7 mouse cellular contexts compared by ENCODE assay signal in genomic region chr2:45108521-45109091, GRCm38 (mm10). TPM values are rescaled to one million over a fixed set of nuclear protein-coding genes. Genes with fewer than 3 reads are reported as not detected.
DNase-seq lines count a peak whose midpoint lies in the region; ATAC-seq and TF ChIP-seq lines count a peak whose summit lies in the region.

No protein-coding gene starts in this region.

- peak overlapping the region; percentile 77 for H3ac ChIP-seq in C2C12 (ENCODE audit: control insufficient read depth, insufficient read length, low read depth)

- peak overlapping the region; percentile 54 for H3K4me2 ChIP-seq in embryonic facial prominence, embryonic 15.5 days (replicated peaks)
- H3K4me2 ChIP-seq in limb, embryonic 14.5 days (replicated peaks; ENCODE audit: low read depth, low read length, severe bottlenecking) = peak overlapping the region; percentile 88
- peak overlapping the region; percentile 94 for H3K4me2 ChIP-seq in midbrain, embryonic 15.5 days

- under 1% methylated on average over 23 of the region's 25 CpGs for WGBS in embryonic facial prominence, embryonic 15.5 days
- WGBS in limb, embryonic 14.5 days = under 1% methylated on average over 23 of the region's 25 CpGs
- under 1% methylated on average over 24 of the region's 25 CpGs for WGBS in midbrain, embryonic 15.5 days

- H3K4me3 ChIP-seq in C2C12 (ENCODE audit: insufficient read depth, poor library complexity, severe bottlenecking) = peak overlapping the region; percentile 79
- peak overlapping the region; percentile 80 for H3K4me3 ChIP-seq in G1E (ENCODE audit: low read depth, low read length)
- peak overlapping the region; percentile 66 for H3K4me3 ChIP-seq in embryonic facial prominence, embryonic 15.5 days (replicated peaks)
- peak overlapping the region; percentile 72 for H3K4me3 ChIP-seq in limb, embryonic 14.5 days (replicated peaks; ENCODE audit: low read length)
- H3K4me3 ChIP-seq in midbrain, embryonic 15.5 days = peak overlapping the region; percentile 75

- H3K36me3 ChIP-seq in C2C12 (ENCODE audit: control insufficient read depth, insufficient read depth) (peaks cover 6% of the 10 kb centered on the region), G1E (replicated peaks) (peaks cover 30% of the 10 kb centered on the region)
- no peaks in the 10 kb centered on the region for H3K36me3 ChIP-seq in embryonic facial prominence, embryonic 15.5 days
- no peaks in the 10 kb centered on the region for H3K36me3 ChIP-seq in limb, embryonic 14.5 days (ENCODE audit: control insufficient read depth, insufficient read depth, low read length)
- no peaks in the 10 kb centered on the region for H3K36me3 ChIP-seq in midbrain, embryonic 15.5 days (replicated peaks)

- H3K4me1 ChIP-seq in G1E (ENCODE audit: insufficient read depth, low read depth, low read length) = peaks cover 54% of the 10 kb centered on the region
- H3K4me1 ChIP-seq in embryonic facial prominence, embryonic 15.5 days = peaks cover 10% of the 10 kb centered on the region
- H3K4me1 ChIP-seq in limb, embryonic 14.5 days (ENCODE audit: control insufficient read depth, insufficient read depth, low read length) = no peaks in the 10 kb centered on the region
- H3K4me1 ChIP-seq in midbrain, embryonic 15.5 days = peaks cover 50% of the 10 kb centered on the region

- H3K27me3 ChIP-seq in C2C12 (ENCODE audit: control insufficient read depth, insufficient read depth, insufficient read length) = no peaks in the 10 kb centered on the region
- no peaks in the 10 kb centered on the region for H3K27me3 ChIP-seq in G1E (ENCODE audit: insufficient read depth, low read length)
- H3K27me3 ChIP-seq in embryonic facial prominence, embryonic 15.5 days = peaks cover 4% of the 10 kb centered on the region; the same call in 1 of the 2 replicates
- peaks cover 40% of the 10 kb centered on the region for H3K27me3 ChIP-seq in limb, embryonic 14.5 days (ENCODE audit: control insufficient read depth, insufficient read depth, low read length)
- no peaks in the 10 kb centered on the region for H3K27me3 ChIP-seq in midbrain, embryonic 15.5 days (replicated peaks)

- H3K27ac ChIP-seq in embryonic facial prominence, embryonic 15.5 days (replicated peaks) = peak overlapping the region; percentile 89
- H3K27ac ChIP-seq in limb, embryonic 14.5 days (replicated peaks; ENCODE audit: low read depth, low read length) = peak overlapping the region; percentile 91
- peak overlapping the region; percentile 91 for H3K27ac ChIP-seq in midbrain, embryonic 15.5 days

- H3K79me3 ChIP-seq in C2C12 (ENCODE audit: low read depth) = peaks cover 64% of the 10 kb centered on the region

- peaks cover 90% of the 10 kb centered on the region for H3K79me2 ChIP-seq in C2C12 (ENCODE audit: control insufficient read depth, insufficient read depth)

- H3K9ac ChIP-seq in embryonic facial prominence, embryonic 15.5 days = peak overlapping the region; percentile 78
- peak overlapping the region; percentile 96 for H3K9ac ChIP-seq in limb, embryonic 14.5 days (ENCODE audit: low read depth, low read length, severe bottlenecking)
- H3K9ac ChIP-seq in midbrain, embryonic 15.5 days = peak overlapping the region; percentile 79

- DNase-seq in G1E (ENCODE audit: low spot score) = no peak
- peak; percentile 63 to 64 for DNase-seq in heart, postnatal 14 days
- DNase-seq in limb, embryonic 14.5 days (ENCODE audit: low spot score) = peak; percentile 52
- peak; percentile 24 for DNase-seq in testis, postnatal 14 days (ENCODE audit: low spot score)

- TF ChIP-seq CTCF in C2C12 (IDR thresholded peaks at IDR 0.05; ENCODE audit: control insufficient read depth, insufficient read depth, insufficient read length) (no peak), G1E (IDR thresholded peaks at IDR 0.05; ENCODE audit: low read depth, low read length) (no peak)

- H3K9me3 ChIP-seq in G1E (replicated peaks) = no peaks in the 10 kb centered on the region
- no peaks in the 10 kb centered on the region for H3K9me3 ChIP-seq in embryonic facial prominence, embryonic 15.5 days (replicated peaks)
- H3K9me3 ChIP-seq in limb, embryonic 14.5 days (ENCODE audit: control insufficient read depth, low read length) = no peaks in the 10 kb centered on the region
- H3K9me3 ChIP-seq in midbrain, embryonic 15.5 days = no peaks in the 10 kb centered on the region

- ATAC-seq in G1E (ENCODE audit: extremely low read depth, insufficient number of reproducible peaks, low FRiP score, poor library complexity, severe bottlenecking) = no peak; the same call in 1 of the 2 replicates
- ATAC-seq in embryonic facial prominence, embryonic 15.5 days (ENCODE audit: insufficient number of reproducible peaks, low FRiP score, low TSS enrichment, low read depth) = no peak
- peak; percentile 9; the same call in 1 of the 2 replicates for ATAC-seq in limb, embryonic 14.5 days (ENCODE audit: low FRiP score, low read depth)
- peak; percentile 64 for ATAC-seq in midbrain, embryonic 15.5 days (replicated peaks)

- intact Hi-C loops in heart, postnatal 14 days (cut with DNase I) = no loop called here

- no peak for TF ChIP-seq POLR2A in limb, embryonic 14.5 days (IDR thresholded peaks at IDR 0.05; ENCODE audit: borderline replicate concordance, extremely low read depth, insufficient read depth, insufficient read length)

TF ChIP-seq in C2C12, 6 proteins besides CTCF, POLR2A, EP300 and RAD21:
- no peak for TF ChIP-seq CEBPB (IDR thresholded peaks at IDR 0.05; ENCODE audit: low read depth)
- no peak for TF ChIP-seq FOSL1 (IDR thresholded peaks at IDR 0.05; ENCODE audit: insufficient read depth, low read length, poor library complexity, severe bottlenecking)
- no peak for TF ChIP-seq USF1 (IDR thresholded peaks at IDR 0.05; ENCODE audit: low read depth)
- TF ChIP-seq MAX (IDR thresholded peaks at IDR 0.05) = no peak
- no peak for TF ChIP-seq MYOG (IDR thresholded peaks at IDR 0.05; ENCODE audit: control insufficient read depth, extremely low read depth, insufficient read length)
- TF ChIP-seq MYOD1 (IDR thresholded peaks at IDR 0.05; ENCODE audit: control insufficient read depth, insufficient read length, low read depth) = no peak

RNA-seq across cellular contexts. Expression of gene Zeb2, which starts 8.6 kb away (rescaled TPM):
- polyA plus RNA-seq in C2C12 (2012; fragmentation: generic; extraction: Trizol) (9.8 TPM), G1E (2012) (4.8 and 5.6 TPM in 2 replicates)
- total RNA-seq in G1E (2014; fragmentation: Nextera tagmentation) (185 and 216 TPM in 2 replicates), G1E (2017) (65.6 and 79.0 TPM in 2 replicates)
- polyA plus RNA-seq in embryonic facial prominence, embryonic 15.5 days (2015; fragmentation: Nextera tagmentation; extraction: Ambion mirVana) = 69.8 and 71.2 TPM in 2 replicates
- 10 to 100 TPM; 51.3 to 58.5 TPM for total RNA-seq in heart, postnatal 14 days (2021)
- polyA plus RNA-seq in limb, embryonic 14.5 days (2012; rRNA removed) = 25.2 and 27.2 TPM in 2 replicates
- polyA plus RNA-seq in limb, embryonic 14.5 days (2014; fragmentation: Nextera tagmentation; extraction: Ambion mirVana) = 39.8 and 43.9 TPM in 2 replicates
- 30.8 and 31.5 TPM in 2 replicates for polyA plus RNA-seq in midbrain, embryonic 15.5 days (2015; fragmentation: Nextera tagmentation; extraction: Ambion mirVana)

Comparison
In these comparisons a context has a peak if more than half of its experiments do, and no peak if none do; other contexts are left out.
1. ATAC-seq: peak in limb, embryonic 14.5 days (single experiment) and midbrain, embryonic 15.5 days (single experiment); none in G1E (single experiment) and embryonic facial prominence, embryonic 15.5 days (single experiment).
2. Peak in every context shown above with its lines, with median percentiles within 50 percentile points of each other: H3K4me3 ChIP-seq, H3K27ac ChIP-seq, H3K4me2 ChIP-seq and H3K9ac ChIP-seq.